Mouse (Mus musculus): Measurements from ENCODE around the gene Gm5916. TPM values are rescaled to one million over a fixed set of nuclear protein-coding genes. Genes with fewer than 3 reads are reported as not detected.

Gene Gm5916
- polyA plus RNA-seq (2015; fragmentation: Nextera tagmentation; extraction: Ambion mirVana) = not detected in 2 replicates

DNA sequence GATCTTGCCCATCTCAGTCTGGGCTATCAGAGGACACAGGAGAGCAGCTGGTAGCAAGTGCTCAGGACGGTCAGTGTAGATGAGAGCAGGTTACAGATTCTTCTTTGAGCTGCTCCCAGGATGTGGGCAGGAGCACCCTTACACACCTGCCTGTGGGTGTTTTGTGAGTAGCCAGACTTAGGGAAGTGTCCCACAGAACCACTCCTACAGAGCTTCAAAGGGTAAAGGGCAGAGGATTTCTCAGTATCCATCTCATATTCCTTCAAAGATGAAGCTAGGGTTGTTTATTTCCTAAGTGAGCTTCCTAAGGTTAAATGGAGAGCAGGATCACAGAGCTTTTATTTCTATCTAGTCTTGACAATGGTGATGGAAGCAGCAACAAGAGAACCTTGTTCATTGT is at the start of gene Gm5916:
Gm5916 (minus strand) TSS at position 101 of the 400 bp plus-strand sequence.
- no peaks in the 10 kb centered on the region for H3K36me3 ChIP-seq (ENCODE audit: control insufficient read depth, insufficient read depth, low read length)
- WGBS = 76% methylated on average over 1 of the region's 1 CpGs
- no peaks in the 10 kb centered on the region for H3K4me1 ChIP-seq (ENCODE audit: control insufficient read depth, insufficient read depth, low read length)
- no peak within 1 kb of the TSS for H3K4me3 ChIP-seq (ENCODE audit: low read depth, low read length)
- no peak for ATAC-seq
- H3K27me3 ChIP-seq (ENCODE audit: control insufficient read depth, insufficient read depth, low read depth, low read length) = no peaks in the 10 kb centered on the region
- no peak within 1 kb of the TSS for H3K9ac ChIP-seq (ENCODE audit: low read depth, low read length)
- no peak within 1 kb of the TSS for H3K4me2 ChIP-seq (ENCODE audit: low read length)
- peaks cover 8% of the 10 kb centered on the region; the same call in 1 of the 2 replicates for H3K9me3 ChIP-seq (replicated peaks; ENCODE audit: control insufficient read depth, low read length, poor library complexity, severe bottlenecking)
- H3K27ac ChIP-seq (ENCODE audit: low read length) = no peak within 1 kb of the TSS

Other genes starting within 250 kb of the Gm5916 start
- gene 9230113P08Rik, start 220.4 kb downstream of the Gm5916 start, polyA plus RNA-seq (2015; fragmentation: Nextera tagmentation; extraction: Ambion mirVana) = not detected in 2 replicates